Mouse (Mus musculus): Measurements from ENCODE around the gene Agt.

DNA sequence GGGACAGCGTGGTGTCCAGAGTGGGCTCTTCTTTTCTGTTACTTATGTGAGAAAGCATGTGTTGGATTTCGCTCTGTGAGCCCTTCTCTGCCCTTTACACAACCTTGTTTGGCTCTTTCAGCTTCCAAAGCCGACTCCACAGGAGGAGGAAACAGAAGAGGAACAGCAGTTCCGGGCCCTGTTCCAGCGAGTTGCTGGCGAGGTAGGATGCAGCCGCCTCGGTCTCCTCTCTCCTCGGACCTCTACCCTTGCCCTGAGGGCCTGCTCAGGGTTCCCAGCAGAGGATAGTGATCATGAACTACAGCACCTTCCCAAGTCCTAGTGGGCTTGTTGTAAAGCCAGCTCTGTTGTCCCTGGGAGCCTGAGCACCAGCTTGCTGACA is 39.5 kb upstream of the Agt start:
- TF ChIP-seq CTCF (IDR thresholded peaks at IDR 0.05; ENCODE audit: low read depth) = no peak
- TF ChIP-seq EP300 (optimal IDR thresholded peaks at IDR 0.05) = no peak

All from stomach, postnatal 0 days (tissue).